Mouse (Mus musculus): ENCODE results near the gene Vdr. TPM values are rescaled to one million over a fixed set of nuclear protein-coding genes. Genes with fewer than 3 reads are reported as not detected.

Gene Vdr
- polyA plus RNA-seq, 1 experiment from 2014 or later, result 1.2 TPM

- WGBS, result 83% methylated on average over 11 of the region's 11 CpGs
- no peak for ATAC-seq (replicated peaks; ENCODE audit: insufficient number of reproducible peaks, insufficient read depth, low FRiP score, low read depth)
Measured at GRCm38 (mm10) chr15:97846121-97846882, 64.1 kb downstream of the Vdr start.

GRCm38 (mm10) chr15:97844037-97845034, 66.1 kb downstream of the Vdr start, which contains the start of gene Hdac7:
Gene Hdac7, minus strand, starts transcription at chr15:97844502.
- H3K4me1 ChIP-seq (replicated peaks), result peaks cover 18% of the 10 kb centered on the region
- no peaks in the 10 kb centered on the region for H3K9me3 ChIP-seq (replicated peaks)
- WGBS, result 53% methylated on average over 19 of the region's 19 CpGs
- no peak within 1 kb of the TSS; the same call in 1 of the 2 replicates for H3K27ac ChIP-seq
- H3K36me3 ChIP-seq, result no peaks in the 10 kb centered on the region
- H3K9ac ChIP-seq, result no peak within 1 kb of the TSS
- 0 out of 2 replicates have a peak, but pooled peaks cover 2% of the 10 kb centered on the region for H3K27me3 ChIP-seq
- no peak for ATAC-seq (replicated peaks; ENCODE audit: insufficient number of reproducible peaks, insufficient read depth, low FRiP score, low read depth)
- H3K4me2 ChIP-seq, result peak within 1 kb of the TSS; percentile 1; the same call in 1 of the 2 replicates
- peak within 1 kb of the TSS; percentile 9; the same call in 1 of the 2 replicates for H3K4me3 ChIP-seq

More at GRCm38 (mm10) chr15:97846121-97846882, 64.1 kb downstream of the Vdr start:
- H3K9me3 ChIP-seq (replicated peaks), result no peaks in the 10 kb centered on the region
- H3K4me1 ChIP-seq (replicated peaks), result peaks cover 4% of the 10 kb centered on the region; the same call in 1 of the 2 replicates
- no peak overlapping the region for H3K9ac ChIP-seq
- H3K27me3 ChIP-seq, result 0 out of 2 replicates have a peak, but pooled peaks cover 2% of the 10 kb centered on the region
- H3K27ac ChIP-seq, result no peak overlapping the region
- no peaks in the 10 kb centered on the region for H3K36me3 ChIP-seq
- no peak overlapping the region for H3K4me3 ChIP-seq
- no peak overlapping the region for H3K4me2 ChIP-seq

GRCm38 (mm10) chr15:97843247-97843651, 67.2 kb downstream of the Vdr start:
- Histone ChIP-seq H3K4me1 (replicated peaks) (peaks cover 24% of the 10 kb centered on the region), H3K27me3 (0 out of 2 replicates have a peak, but pooled peaks cover 2% of the 10 kb centered on the region), H3K4me2 (peak overlapping the region; percentile 2; the same call in 1 of the 2 replicates), H3K9ac (no peak overlapping the region), H3K27ac (no peak overlapping the region), H3K9me3 (replicated peaks) (no peaks in the 10 kb centered on the region), H3K36me3 (no peaks in the 10 kb centered on the region), H3K4me3 (peak overlapping the region; percentile 9; the same call in 1 of the 2 replicates)
- 58% methylated on average over 7 of the region's 7 CpGs for WGBS
- no peak for ATAC-seq (replicated peaks; ENCODE audit: insufficient number of reproducible peaks, insufficient read depth, low FRiP score, low read depth)

GRCm38 (mm10) chr15:97842058-97842457, 68.4 kb downstream of the Vdr start:
- H3K9ac ChIP-seq, result no peak overlapping the region
- H3K27me3 ChIP-seq, result 0 out of 2 replicates have a peak, but pooled peaks cover under 1% of the 10 kb centered on the region
- ATAC-seq (replicated peaks; ENCODE audit: insufficient number of reproducible peaks, insufficient read depth, low FRiP score, low read depth), result no peak
- peaks cover 36% of the 10 kb centered on the region for H3K4me1 ChIP-seq (replicated peaks)
- no peak overlapping the region for H3K27ac ChIP-seq
- no peaks in the 10 kb centered on the region for H3K36me3 ChIP-seq
- no peak overlapping the region for H3K4me2 ChIP-seq
- H3K4me3 ChIP-seq, result no peak overlapping the region
- H3K9me3 ChIP-seq (replicated peaks), result no peaks in the 10 kb centered on the region
- 77% methylated on average over 6 of the region's 6 CpGs for WGBS

GRCm38 (mm10) chr15:97841383-97841782, 69.0 kb downstream of the Vdr start:
- no peak for ATAC-seq (replicated peaks; ENCODE audit: insufficient number of reproducible peaks, insufficient read depth, low FRiP score, low read depth)
- H3K4me1 ChIP-seq (replicated peaks), result peaks cover 43% of the 10 kb centered on the region
- no peak overlapping the region for H3K4me2 ChIP-seq
- no peak overlapping the region for H3K4me3 ChIP-seq
- no peaks in the 10 kb centered on the region for H3K36me3 ChIP-seq
- 87% methylated on average over 6 of the region's 6 CpGs for WGBS
- no peak overlapping the region for H3K27ac ChIP-seq
- H3K9ac ChIP-seq, result no peak overlapping the region
- H3K27me3 ChIP-seq, result no peaks in the 10 kb centered on the region
- H3K9me3 ChIP-seq (replicated peaks), result no peaks in the 10 kb centered on the region

- H3K4me2 ChIP-seq, result no peak overlapping the region
- no peak overlapping the region for H3K9ac ChIP-seq
- H3K27ac ChIP-seq, result peak overlapping the region; percentile 79
- 79% methylated on average over 1 of the region's 1 CpGs for WGBS
- no peaks in the 10 kb centered on the region for H3K27me3 ChIP-seq
- H3K9me3 ChIP-seq (replicated peaks), result no peaks in the 10 kb centered on the region
- peaks cover 48% of the 10 kb centered on the region for H3K4me1 ChIP-seq (replicated peaks)
- no peak for ATAC-seq (replicated peaks; ENCODE audit: insufficient number of reproducible peaks, insufficient read depth, low FRiP score, low read depth)
- H3K36me3 ChIP-seq, result no peaks in the 10 kb centered on the region
- H3K4me3 ChIP-seq, result no peak overlapping the region
Measured at GRCm38 (mm10) chr15:97840781-97841180, 69.6 kb downstream of the Vdr start.

- Histone ChIP-seq H3K4me2 (peak overlapping the region; percentile 22; the same call in 1 of the 2 replicates), H3K9ac (no peak overlapping the region), H3K9me3 (replicated peaks) (no peaks in the 10 kb centered on the region), H3K27me3 (no peaks in the 10 kb centered on the region), H3K4me1 (replicated peaks) (peaks cover 48% of the 10 kb centered on the region), H3K27ac (peak overlapping the region; percentile 79), H3K4me3 (no peak overlapping the region), H3K36me3 (no peaks in the 10 kb centered on the region)
- whole genome bisulfite sequencing, result 27% methylated on average over 3 of the region's 3 CpGs
- ATAC-seq (replicated peaks; ENCODE audit: insufficient number of reproducible peaks, insufficient read depth, low FRiP score, low read depth), result peak; percentile 79
Measured at GRCm38 (mm10) chr15:97839991-97840455, 70.4 kb downstream of the Vdr start.

GRCm38 (mm10) chr15:97839473-97839872, 71.0 kb downstream of the Vdr start:
- no peaks in the 10 kb centered on the region for H3K27me3 ChIP-seq
- H3K9me3 ChIP-seq (replicated peaks), result no peaks in the 10 kb centered on the region
- ATAC-seq (replicated peaks; ENCODE audit: insufficient number of reproducible peaks, insufficient read depth, low FRiP score, low read depth), result no peak
- H3K4me1 ChIP-seq (replicated peaks), result peaks cover 48% of the 10 kb centered on the region
- no peak overlapping the region for H3K4me2 ChIP-seq
- H3K9ac ChIP-seq, result no peak overlapping the region
- 74% methylated on average over 4 of the region's 4 CpGs for WGBS
- peak overlapping the region; percentile 79 for H3K27ac ChIP-seq
- H3K36me3 ChIP-seq, result no peaks in the 10 kb centered on the region
- H3K4me3 ChIP-seq, result no peak overlapping the region

- Histone ChIP-seq H3K4me3 (no peak overlapping the region), H3K4me1 (replicated peaks) (peaks cover 48% of the 10 kb centered on the region), H3K27ac (peak overlapping the region; percentile 79), H3K27me3 (no peaks in the 10 kb centered on the region), H3K36me3 (no peaks in the 10 kb centered on the region), H3K4me2 (no peak overlapping the region), H3K9me3 (replicated peaks) (no peaks in the 10 kb centered on the region), H3K9ac (no peak overlapping the region)
- 94% methylated on average over 2 of the region's 2 CpGs for WGBS
- no peak for ATAC-seq (replicated peaks; ENCODE audit: insufficient number of reproducible peaks, insufficient read depth, low FRiP score, low read depth)
Measured at GRCm38 (mm10) chr15:97839012-97839411, 71.4 kb downstream of the Vdr start.

GRCm38 (mm10) chr15:97838395-97838794, 72.0 kb downstream of the Vdr start:
- H3K27me3 ChIP-seq, result no peaks in the 10 kb centered on the region
- WGBS, result 81% methylated on average over 4 of the region's 4 CpGs
- no peak overlapping the region; the same call in 1 of the 2 replicates for H3K27ac ChIP-seq
- no peak overlapping the region for H3K4me3 ChIP-seq
- H3K4me1 ChIP-seq (replicated peaks), result peaks cover 50% of the 10 kb centered on the region
- no peak for ATAC-seq (replicated peaks; ENCODE audit: insufficient number of reproducible peaks, insufficient read depth, low FRiP score, low read depth)
- no peak overlapping the region for H3K4me2 ChIP-seq
- no peak overlapping the region for H3K9ac ChIP-seq
- H3K9me3 ChIP-seq (replicated peaks), result no peaks in the 10 kb centered on the region
- no peaks in the 10 kb centered on the region for H3K36me3 ChIP-seq
